Mouse (Mus musculus) B cell, adult (primary cell): Measurements from ENCODE around the gene Coro6. TPM values are rescaled to one million over a fixed set of nuclear protein-coding genes. Genes with fewer than 3 reads are reported as not detected.

Source experiments
- total RNA-seq: library from RNA; stranded (reverse); gene quantifications from 4 replicates; pipeline ENCODE4 v1.2.4, GENCODE M21; 2023; ENCODE audit not compliant: inconsistent age

Coro6 gene
- total RNA-seq = 0.16 to 1.1 TPM (median 0.65 TPM) in 4 replicates

GRCm38 (mm10) chr11:77462283-77463100, at the start of gene Coro6:
Gene Coro6, plus strand, starts transcription at chr11:77462411.

GRCm38 (mm10) chr11:77489591-77490235, 27.5 kb downstream of the Coro6 start, which contains the start of gene Ankrd13b:
Gene Ankrd13b, minus strand, starts transcription at chr11:77489678.

GRCm38 (mm10) chr11:77493512-77494343, 31.5 kb downstream of the Coro6 start, which contains the start of gene Git1:
Gene Git1, plus strand, starts transcription at chr11:77493562.

GRCm38 (mm10) chr11:77514832-77515636, 52.8 kb downstream of the Coro6 start, which contains the start of gene Abhd15:
Gene Abhd15, plus strand, starts transcription at chr11:77515121.

GRCm38 (mm10) chr11:77515637-77516552, 53.7 kb downstream of the Coro6 start, which contains the start of gene Trp53i13:
Gene Trp53i13, minus strand, starts transcription at chr11:77515980.

GRCm38 (mm10) chr11:77519043-77519442, 56.8 kb downstream of the Coro6 start, which contains the start of gene Gm10392:
Gene Gm10392, minus strand, starts transcription at chr11:77519198.

Other genes with a start within 250 kb of the Coro6 start
- 151 to 164 TPM (median 154 TPM) in 4 replicates for gene Ssh2, start 246.1 kb upstream of the Coro6 start, total RNA-seq
- gene Ankrd13b, start 27.3 kb downstream of the Coro6 start, total RNA-seq = 1.2 to 1.6 TPM (median 1.4 TPM) in 4 replicates
- gene Git1, start 31.2 kb downstream of the Coro6 start, total RNA-seq = 38.7 to 46.3 TPM (median 42.8 TPM) in 4 replicates
- 0.18 to 0.63 TPM (median 0.50 TPM) in 4 replicates for gene Abhd15, start 52.7 kb downstream of the Coro6 start, total RNA-seq
- 6.3 to 8.6 TPM (median 7.9 TPM) in 4 replicates for gene Trp53i13, start 53.6 kb downstream of the Coro6 start, total RNA-seq
- gene Gm10392, start 56.8 kb downstream of the Coro6 start, total RNA-seq = 0.30 to 0.42 TPM in 2 of 4 replicates, not detected in the others
- gene Taok1, start 145.4 kb downstream of the Coro6 start, total RNA-seq = 38.5 to 46.5 TPM (median 44.7 TPM) in 4 replicates
- 98.3 to 111 TPM (median 102 TPM) in 4 replicates for gene Nufip2, start 223.7 kb downstream of the Coro6 start, total RNA-seq